Mouse (Mus musculus): ENCODE measurements around the gene Cacna1e. TPM values are rescaled to one million over a fixed set of nuclear protein-coding genes. Genes with fewer than 3 reads are reported as not detected.

The Cacna1e gene
- total RNA-seq, 2 experiments from 2014 or later: 165 to 231 TPM

DNA sequence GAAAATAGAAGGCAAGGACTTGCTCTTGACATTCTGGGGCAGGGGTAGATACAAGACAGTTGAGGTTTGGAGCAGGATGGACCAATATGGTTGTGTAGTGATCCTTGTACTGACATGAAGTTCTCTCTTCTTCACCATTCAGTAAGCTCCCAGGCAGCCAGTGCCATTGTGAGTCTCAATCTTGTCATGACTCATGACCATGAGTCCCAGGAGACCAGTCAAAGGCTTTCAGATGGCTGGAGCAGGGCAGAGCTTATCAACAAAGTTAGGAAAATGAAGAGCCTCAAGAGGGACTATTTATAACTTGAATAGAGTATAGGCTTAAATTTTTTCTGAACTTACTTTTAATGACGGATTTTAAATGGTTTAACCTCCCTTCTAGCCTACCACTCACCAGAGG, 451.2 kb downstream of the Cacna1e start:
- DNase-seq (ENCODE audit: extremely low spot score in 1 of 2, low spot score in 1 of 2): no peak

- no peak for DNase-seq (ENCODE audit: extremely low spot score in 1 of 2, low spot score in 1 of 2)
These were observed 456.0 kb downstream of the Cacna1e start for GRCm38 (mm10) chr1:154428276-154428675.

DNA sequence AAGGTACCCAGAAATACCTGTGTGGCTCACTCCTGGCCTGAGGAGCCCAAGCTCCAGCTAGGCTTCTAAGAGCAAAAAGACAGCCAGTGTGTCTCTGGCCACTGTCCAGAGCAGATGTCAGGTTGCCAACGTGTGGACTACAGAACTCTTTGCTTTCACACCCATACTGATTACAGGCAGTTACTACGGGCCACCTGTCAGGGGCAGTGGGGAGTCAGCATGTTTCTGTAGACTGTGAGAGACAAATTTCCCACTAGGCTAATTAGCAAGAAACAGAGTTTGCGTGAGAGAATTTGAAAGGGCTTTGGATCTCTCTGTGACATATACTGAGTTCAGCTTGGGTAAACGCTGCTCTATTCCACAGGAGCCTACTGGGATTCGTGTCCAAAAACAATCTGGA, 466.0 kb downstream of the Cacna1e start:
- DNase-seq (ENCODE audit: extremely low spot score in 1 of 2, low spot score in 1 of 2): peak in 1 of 2 experiments; percentile 12

- DNase-seq (ENCODE audit: extremely low spot score in 1 of 2, low spot score in 1 of 2): no peak
These were observed 467.7 kb downstream of the Cacna1e start for GRCm38 (mm10) chr1:154416384-154417155.

- DNase-seq (ENCODE audit: extremely low spot score in 1 of 2, low spot score in 1 of 2): no peak
These were observed 468.5 kb downstream of the Cacna1e start for GRCm38 (mm10) chr1:154415826-154416225.

DNA sequence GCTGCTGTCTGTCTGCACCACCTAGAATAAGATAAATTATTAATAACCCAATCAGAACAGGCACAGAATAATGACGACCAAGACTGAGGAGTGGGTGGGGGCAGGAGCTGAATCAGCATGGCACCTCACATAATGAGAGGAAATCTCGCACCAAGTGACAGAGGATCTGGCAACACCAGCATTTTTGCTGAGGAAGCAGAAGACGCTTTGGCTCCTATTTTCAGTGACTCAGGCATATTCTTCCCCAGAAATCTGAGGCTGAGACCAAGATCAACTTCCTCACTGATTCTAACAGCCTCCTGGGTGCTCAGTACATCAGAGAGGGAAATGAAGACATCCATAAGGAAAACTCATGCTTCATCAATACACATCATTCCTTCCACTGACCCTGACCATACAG, 471.2 kb downstream of the Cacna1e start:
- no peak for DNase-seq (ENCODE audit: extremely low spot score in 1 of 2, low spot score in 1 of 2)

DNA sequence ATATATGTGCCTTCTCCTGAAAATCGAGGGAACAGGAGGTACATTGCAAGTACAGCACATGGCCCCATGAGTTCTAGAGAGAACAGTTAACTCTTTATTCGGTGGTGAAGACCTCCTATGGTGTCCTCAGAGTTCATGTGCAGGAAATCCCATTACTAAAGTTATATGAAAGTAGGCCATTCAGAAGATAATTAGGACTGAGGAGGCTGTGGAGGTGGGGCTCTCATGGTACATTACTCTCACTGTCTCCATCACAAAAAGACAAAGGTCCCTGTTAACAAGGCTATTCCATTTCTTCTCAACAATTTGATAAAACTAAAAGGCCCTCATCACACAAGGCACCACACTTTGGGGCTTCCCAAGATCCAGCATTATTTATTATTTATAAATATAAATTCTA, 475.2 kb downstream of the Cacna1e start:
- no peak for DNase-seq (ENCODE audit: extremely low spot score in 1 of 2, low spot score in 1 of 2)

GRCm38 (mm10) chr1:154391979-154392378, 492.3 kb downstream of the Cacna1e start:
- no peak for DNase-seq (ENCODE audit: extremely low spot score in 1 of 2, low spot score in 1 of 2)

Other genes starting within 250 kb of the Cacna1e start
- gene Ier5, start 215.1 kb upstream of the Cacna1e start, total RNA-seq (2021): 10 to 100 TPM; 28.2 to 28.6 TPM

Measured in layer of hippocampus, postnatal 25 days (tissue).